Mouse (Mus musculus) myocyte (in vitro differentiated cells): ENCODE measurements around the gene Armh3. TPM values are rescaled to one million over a fixed set of nuclear protein-coding genes. Genes with fewer than 3 reads are reported as not detected.

ENCODE experiments used
- H3K27me3 ChIP-seq: one replicate; pipeline ENCODE4 v1.6.1; 2011; ENCODE audit not compliant: control insufficient read depth, insufficient read depth, insufficient read length
- H3K36me3 ChIP-seq: one replicate; pipeline ENCODE4 v1.6.1; 2011; ENCODE audit not compliant: control insufficient read depth, insufficient read depth
- H3K4me2 ChIP-seq: one replicate; pipeline ENCODE4 v1.6.1; 2011; ENCODE audit warnings: low read depth, control low read depth
- H3K4me3 ChIP-seq: one replicate; pipeline ENCODE4 v1.5.1; 2011; ENCODE audit warnings: mild to moderate bottlenecking, control low read depth, moderate library complexity
- H3K79me2 ChIP-seq: one replicate; pipeline ENCODE4 v1.6.1; 2011; ENCODE audit not compliant: control insufficient read depth, insufficient read depth
- H3ac ChIP-seq: one replicate; pipeline ENCODE4 v1.6.1; 2011; ENCODE audit not compliant: control insufficient read depth, insufficient read length
- CEBPB ChIP-seq: IDR thresholded peaks from 2 replicates; pipeline ENCODE4 v1.6.1; 2011; ENCODE audit warnings: mild to moderate bottlenecking, moderate library complexity; ENCODE audit not compliant: poor library complexity, insufficient read depth, severe bottlenecking
- E2F4 ChIP-seq: IDR thresholded peaks from one replicate; pipeline ENCODE4 v1.6.1; 2011; ENCODE audit warnings: mild to moderate bottlenecking, control low read depth, moderate library complexity; ENCODE audit not compliant: insufficient read depth
- MAX ChIP-seq: IDR thresholded peaks from one replicate; pipeline ENCODE4 v1.6.1; 2011; ENCODE audit warnings: low read depth, mild to moderate bottlenecking, control low read depth
- MYOD1 ChIP-seq, 3 experiments: IDR thresholded peaks; one replicate each; pipeline ENCODE4 v1.6.1; 2011; ENCODE audit warnings: control low read depth in 2 of 3, low read depth in 2 of 3, mild to moderate bottlenecking in 2 of 3, moderate library complexity in 1 of 3; ENCODE audit not compliant: insufficient read length in 2 of 3, control insufficient read depth in 1 of 3
- MYOG ChIP-seq, 3 experiments: IDR thresholded peaks; one replicate each; pipeline ENCODE4 v1.6.1; 2011; ENCODE audit warnings: control low read depth in 2 of 3, low read depth in 2 of 3, mild to moderate bottlenecking in 2 of 3; ENCODE audit not compliant: insufficient read length in 2 of 3, control insufficient read depth in 1 of 3, insufficient read depth in 1 of 3
- POLR2A ChIP-seq: IDR thresholded peaks from one replicate; pipeline ENCODE4 v1.6.1; 2011; ENCODE audit warnings: low read depth, mild to moderate bottlenecking, control low read depth, moderate library complexity; ENCODE audit not compliant: insufficient read length
- POLR2AphosphoS2 ChIP-seq: IDR thresholded peaks from one replicate; pipeline ENCODE4 v1.6.1; 2011; ENCODE audit warnings: low read depth, control low read depth; ENCODE audit not compliant: insufficient read length
- REST ChIP-seq: IDR thresholded peaks from one replicate; pipeline ENCODE4 v1.6.1; 2011; ENCODE audit warnings: mild to moderate bottlenecking, control low read depth, moderate library complexity; ENCODE audit not compliant: insufficient read depth, insufficient read length
- SRF ChIP-seq: IDR thresholded peaks from one replicate; pipeline ENCODE4 v1.6.1; 2011; ENCODE audit warnings: low read depth; ENCODE audit not compliant: control insufficient read depth, insufficient read length
- TCF12 ChIP-seq: IDR thresholded peaks from one replicate; pipeline ENCODE4 v1.6.1; 2011; ENCODE audit warnings: mild to moderate bottlenecking, control low read depth; ENCODE audit not compliant: poor library complexity, insufficient read depth, severe bottlenecking
- TCF3 ChIP-seq: IDR thresholded peaks from one replicate; pipeline ENCODE4 v1.6.1; 2011; ENCODE audit warnings: low read depth, control low read depth; ENCODE audit not compliant: insufficient read length
- USF1 ChIP-seq: IDR thresholded peaks from one replicate; pipeline ENCODE4 v1.6.1; 2011; ENCODE audit warnings: low read depth, mild to moderate bottlenecking, control low read depth, moderate library complexity
- polyA plus RNA-seq: library from polyadenylated mRNA; unstranded; fragments of >200 nt; fragmentation: generic; extraction: Trizol; gene quantifications from one replicate; pipeline ENCODE4 v1.2.1, GENCODE M21; 2012; ENCODE audit warnings: missing spikeins

The Armh3 gene
- polyA plus RNA-seq, 1 experiment, result 9.7 TPM

DNA sequence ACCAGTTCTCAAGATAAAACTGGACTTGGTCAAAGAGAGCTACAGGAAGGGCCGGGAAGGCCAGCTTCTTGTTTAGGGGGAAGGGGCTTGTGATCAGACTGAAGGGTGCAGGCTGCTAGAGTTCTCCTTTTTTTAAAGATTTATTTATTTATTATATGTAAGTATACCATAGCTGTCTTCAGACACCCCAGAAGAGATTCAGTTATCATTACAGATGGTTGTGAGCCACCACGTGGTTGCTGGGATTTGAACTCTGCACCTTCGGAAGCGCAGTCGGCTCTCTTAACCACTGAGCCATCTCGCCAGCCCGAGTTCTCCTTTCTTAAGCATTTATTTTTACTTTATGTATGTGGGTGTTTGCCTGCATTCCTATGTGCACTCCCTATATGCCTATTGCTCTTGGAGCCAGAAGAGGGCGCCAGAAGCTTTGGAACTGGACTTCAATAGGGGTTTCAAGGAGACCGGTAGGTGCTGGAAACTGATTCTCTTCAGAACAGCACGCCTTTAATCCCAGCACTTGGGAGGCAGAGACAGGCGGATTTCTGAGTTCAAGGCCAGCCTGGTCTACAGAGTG, 30.5 kb upstream of the Armh3 start:
- Histone ChIP-seq H3K79me2 (no peaks in the 10 kb centered on the region), H3K4me2 (no peak overlapping the region), H3K4me3 (no peak overlapping the region), H3K27me3 (no peaks in the 10 kb centered on the region), H3K36me3 (peaks cover 6% of the 10 kb centered on the region), H3ac (no peak overlapping the region)
- TF ChIP-seq REST (no peak), E2F4 (no peak), MYOG (IDR thresholded peaks at IDR 0.05; ENCODE audit: control insufficient read depth in 1 of 3, insufficient read depth in 1 of 3, insufficient read length in 2 of 3, low read depth in 2 of 3) (no peak), MAX (no peak), POLR2A (no peak), TCF3 (no peak), TCF12 (no peak), USF1 (no peak), SRF (no peak), MYOD1 (IDR thresholded peaks at IDR 0.05; ENCODE audit: control insufficient read depth in 1 of 3, insufficient read length in 2 of 3, low read depth in 2 of 3) (no peak), POLR2AphosphoS2 (no peak)

DNA sequence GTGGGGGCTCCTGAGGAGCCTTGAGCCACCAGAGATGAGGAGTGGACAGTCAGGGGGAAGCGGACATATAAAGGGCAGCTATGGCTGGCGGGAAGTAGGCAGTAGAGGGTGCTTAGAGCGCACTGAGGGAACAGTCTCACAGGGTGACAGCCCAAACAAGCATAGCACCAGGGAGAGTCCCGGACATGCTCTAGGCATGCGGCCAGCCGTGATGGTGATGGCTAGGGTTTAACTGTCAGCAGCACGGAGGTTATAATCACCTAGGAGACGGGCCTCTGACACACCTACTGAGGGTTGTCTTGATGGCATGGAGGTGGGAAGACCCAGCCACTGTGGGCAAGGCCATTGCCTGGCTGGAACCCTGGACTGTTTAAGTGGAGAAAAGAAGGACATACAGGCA, 28.3 kb upstream of the Armh3 start:
- Histone ChIP-seq H3K79me2 (no peaks in the 10 kb centered on the region), H3K36me3 (no peaks in the 10 kb centered on the region), H3K4me2 (no peak overlapping the region), H3ac (no peak overlapping the region), H3K4me3 (no peak overlapping the region), H3K27me3 (no peaks in the 10 kb centered on the region)
- TF ChIP-seq REST (no peak), POLR2A (no peak), USF1 (no peak), SRF (no peak), TCF12 (no peak), MYOG (IDR thresholded peaks at IDR 0.05; ENCODE audit: control insufficient read depth in 1 of 3, insufficient read depth in 1 of 3, insufficient read length in 2 of 3, low read depth in 2 of 3) (no peak), MAX (no peak), MYOD1 (IDR thresholded peaks at IDR 0.05; ENCODE audit: control insufficient read depth in 1 of 3, insufficient read length in 2 of 3, low read depth in 2 of 3) (no peak), CEBPB (no peak), POLR2AphosphoS2 (no peak), TCF3 (no peak), E2F4 (no peak)

DNA sequence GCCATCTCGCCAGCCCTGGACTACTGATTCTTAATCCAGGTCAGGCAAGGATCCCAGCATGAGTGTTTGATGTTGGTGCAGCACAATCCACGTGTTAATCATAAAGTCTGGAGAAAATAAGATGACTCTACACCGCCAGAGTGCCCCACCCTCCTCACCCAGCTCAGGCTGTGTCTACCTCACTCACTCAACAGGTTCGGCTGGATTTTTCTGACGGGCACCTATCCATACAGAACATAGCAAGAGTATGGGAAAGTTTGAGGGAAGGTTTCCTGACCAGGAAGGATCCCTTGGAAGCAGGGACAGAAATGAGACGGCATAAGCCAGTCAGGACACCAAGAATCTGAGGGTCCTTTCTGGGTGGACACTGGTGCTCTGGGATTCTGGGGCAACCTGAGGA, 26.7 kb upstream of the Armh3 start:
- Histone ChIP-seq H3ac (no peak overlapping the region), H3K36me3 (no peaks in the 10 kb centered on the region), H3K79me2 (no peaks in the 10 kb centered on the region), H3K4me2 (no peak overlapping the region), H3K4me3 (no peak overlapping the region), H3K27me3 (no peaks in the 10 kb centered on the region)
- no peak for TF ChIP-seq E2F4
- TF ChIP-seq MYOD1 (IDR thresholded peaks at IDR 0.05; ENCODE audit: control insufficient read depth in 1 of 3, insufficient read length in 2 of 3, low read depth in 2 of 3), result no peak
- no peak for TF ChIP-seq USF1
- no peak for TF ChIP-seq MAX
- TF ChIP-seq POLR2A, result no peak
- TF ChIP-seq SRF, result no peak
- no peak for TF ChIP-seq REST
- TF ChIP-seq TCF3, result no peak
- no peak for TF ChIP-seq TCF12
- no peak for TF ChIP-seq CEBPB
- no peak for TF ChIP-seq POLR2AphosphoS2
- TF ChIP-seq MYOG (IDR thresholded peaks at IDR 0.05; ENCODE audit: control insufficient read depth in 1 of 3, insufficient read depth in 1 of 3, insufficient read length in 2 of 3, low read depth in 2 of 3), result no peak

DNA sequence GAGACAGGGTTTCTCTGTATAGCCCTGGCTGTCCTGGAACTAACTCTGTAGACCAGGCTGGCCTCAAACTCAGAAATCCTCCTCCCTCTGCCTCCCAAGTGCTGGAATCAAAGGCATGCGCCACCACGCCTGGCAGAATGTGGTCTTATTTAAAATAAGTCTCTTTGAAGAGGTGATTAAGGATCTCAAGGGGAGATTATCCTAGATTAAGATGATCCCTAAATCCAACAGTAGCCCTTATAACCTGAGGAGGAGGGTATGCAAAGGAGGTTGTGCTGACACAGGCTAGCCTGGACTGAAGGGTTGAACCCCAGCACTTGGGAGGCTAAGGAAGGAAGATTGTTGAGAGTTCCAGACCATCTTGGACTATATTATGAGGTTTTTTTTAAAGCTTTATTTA, 17.7 kb upstream of the Armh3 start:
- TF ChIP-seq REST (no peak), SRF (no peak), MAX (no peak), E2F4 (no peak), TCF12 (no peak), USF1 (no peak), MYOD1 (IDR thresholded peaks at IDR 0.05; ENCODE audit: control insufficient read depth in 1 of 3, insufficient read length in 2 of 3, low read depth in 2 of 3) (no peak)
- Histone ChIP-seq H3K36me3 (no peaks in the 10 kb centered on the region), H3ac (no peak overlapping the region), H3K4me3 (no peak overlapping the region), H3K79me2 (no peaks in the 10 kb centered on the region), H3K27me3 (no peaks in the 10 kb centered on the region), H3K4me2 (no peak overlapping the region)

DNA sequence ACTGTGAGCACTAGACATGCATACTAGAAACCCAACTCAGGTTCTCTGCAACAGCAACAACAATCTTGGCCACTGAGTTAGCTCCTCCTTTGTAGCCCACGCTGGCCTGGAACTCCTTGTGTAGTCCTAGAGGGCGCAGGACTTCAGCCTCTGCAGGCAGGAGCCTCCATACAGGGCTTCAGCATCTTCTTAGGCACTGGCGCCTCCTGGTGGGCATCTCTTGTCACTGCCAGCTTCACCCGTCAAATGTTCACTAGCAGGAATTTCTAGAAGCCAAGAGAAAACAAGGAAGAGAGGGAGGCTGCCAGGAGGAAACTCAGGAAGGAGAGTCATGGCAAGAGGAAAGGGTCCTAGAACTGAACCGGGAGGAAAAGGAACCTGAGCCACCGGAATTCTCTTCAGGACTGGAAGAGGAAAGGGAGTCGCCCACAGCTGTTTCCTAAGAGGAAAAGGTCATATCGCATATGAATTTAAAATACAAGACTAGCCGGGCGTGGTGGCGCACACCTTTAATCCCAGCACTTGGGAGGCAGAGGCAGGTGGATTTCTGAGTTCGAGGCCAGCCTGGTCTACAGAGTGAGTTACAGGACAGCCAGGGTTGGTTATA, 16.4 kb upstream of the Armh3 start:
- no peak overlapping the region for H3ac ChIP-seq
- H3K27me3 ChIP-seq, result no peaks in the 10 kb centered on the region
- H3K4me3 ChIP-seq, result no peak overlapping the region
- H3K4me2 ChIP-seq, result peak overlapping the region; percentile 33
- H3K79me2 ChIP-seq, result no peaks in the 10 kb centered on the region
- TF ChIP-seq E2F4 (no peak), MAX (no peak), MYOD1 (IDR thresholded peaks at IDR 0.05; ENCODE audit: control insufficient read depth in 1 of 3, insufficient read length in 2 of 3, low read depth in 2 of 3) (no peak), USF1 (no peak), REST (no peak), MYOG (IDR thresholded peaks at IDR 0.05; ENCODE audit: control insufficient read depth in 1 of 3, insufficient read depth in 1 of 3, insufficient read length in 2 of 3, low read depth in 2 of 3) (no peak), TCF12 (no peak), POLR2AphosphoS2 (no peak), CEBPB (no peak), SRF (no peak), TCF3 (no peak), POLR2A (no peak)
- no peaks in the 10 kb centered on the region for H3K36me3 ChIP-seq
